Mouse (Mus musculus): ENCODE measurements around the gene Unk. TPM values are rescaled to one million over a fixed set of nuclear protein-coding genes. Genes with fewer than 3 reads are reported as not detected.
"Not testable (repeated sequence)": the region's sequence is repeated elsewhere in the genome, so short reads cannot be mapped to it uniquely, and the experiment has no call there.

The Unk gene
- polyA plus RNA-seq, 1 experiment from 2014 or later: 50.3 TPM

- peak; percentile 78 for ATAC-seq (ENCODE audit: low FRiP score, low read depth)
- Histone ChIP-seq H3K27ac (replicated peaks) (peak overlapping the region; percentile 58), H3K4me1 (peaks cover 21% of the 10 kb centered on the region), H3K9ac (replicated peaks) (peak overlapping the region; percentile 43), H3K36me3 (peaks cover 16% of the 10 kb centered on the region), H3K4me3 (peak overlapping the region; percentile 56), H3K27me3 (no peaks in the 10 kb centered on the region; the same call in 1 of the 2 replicates), H3K9me3 (no peaks in the 10 kb centered on the region), H3K4me2 (replicated peaks) (peak overlapping the region; percentile 51)
- 5% methylated on average over 31 of the region's 31 CpGs for WGBS
Measured at GRCm38 (mm10) chr11:116087194-116088130, 57.3 kb downstream of the Unk start.

GRCm38 (mm10) chr11:116088188-116088587 is 58.1 kb downstream of the Unk start:
- 0 out of 2 replicates have a peak overlapping the region, but pooled peaks have one; percentile 56 for H3K4me3 ChIP-seq
- peaks cover 21% of the 10 kb centered on the region for H3K4me1 ChIP-seq
- H3K9ac ChIP-seq (replicated peaks): peak overlapping the region; percentile 43; the same call in 1 of the 2 replicates
- H3K27me3 ChIP-seq: no peaks in the 10 kb centered on the region; the same call in 1 of the 2 replicates
- ATAC-seq (ENCODE audit: low FRiP score, low read depth): no peak
- 87% methylated on average over 8 of the region's 8 CpGs for WGBS
- H3K27ac ChIP-seq (replicated peaks): no peak overlapping the region
- peak overlapping the region; percentile 51; the same call in 1 of the 2 replicates for H3K4me2 ChIP-seq (replicated peaks)
- H3K9me3 ChIP-seq: no peaks in the 10 kb centered on the region
- peaks cover 10% of the 10 kb centered on the region for H3K36me3 ChIP-seq

GRCm38 (mm10) chr11:116088741-116089394 is 58.7 kb downstream of the Unk start:
- Histone ChIP-seq H3K4me2 (replicated peaks) (no peak overlapping the region), H3K9ac (replicated peaks) (no peak overlapping the region), H3K36me3 (peaks cover 4% of the 10 kb centered on the region; the same call in 1 of the 2 replicates), H3K4me1 (peaks cover 21% of the 10 kb centered on the region), H3K27me3 (no peaks in the 10 kb centered on the region; the same call in 1 of the 2 replicates), H3K27ac (replicated peaks) (no peak overlapping the region), H3K4me3 (no peak overlapping the region), H3K9me3 (no peaks in the 10 kb centered on the region)
- no peak for ATAC-seq (ENCODE audit: low FRiP score, low read depth)
- 88% methylated on average over 11 of the region's 11 CpGs for WGBS

- Histone ChIP-seq H3K27me3 (no peaks in the 10 kb centered on the region; the same call in 1 of the 2 replicates), H3K9me3 (no peaks in the 10 kb centered on the region), H3K36me3 (no peaks in the 10 kb centered on the region), H3K27ac (replicated peaks) (no peak overlapping the region), H3K4me2 (replicated peaks) (no peak overlapping the region), H3K9ac (replicated peaks) (no peak overlapping the region), H3K4me1 (peaks cover 21% of the 10 kb centered on the region), H3K4me3 (no peak overlapping the region)
- ATAC-seq (ENCODE audit: low FRiP score, low read depth): no peak
- 93% methylated on average over 6 of the region's 6 CpGs for WGBS
Measured at GRCm38 (mm10) chr11:116089545-116089944, 59.4 kb downstream of the Unk start.

GRCm38 (mm10) chr11:116091591-116091990 is 61.5 kb downstream of the Unk start:
- Histone ChIP-seq H3K9ac (replicated peaks) (no peak overlapping the region), H3K27ac (replicated peaks) (no peak overlapping the region), H3K4me2 (replicated peaks) (no peak overlapping the region), H3K4me3 (no peak overlapping the region), H3K36me3 (no peaks in the 10 kb centered on the region), H3K9me3 (peaks cover under 1% of the 10 kb centered on the region; the same call in 1 of the 2 replicates), H3K4me1 (peaks cover 9% of the 10 kb centered on the region), H3K27me3 (no peaks in the 10 kb centered on the region; the same call in 1 of the 2 replicates)
- WGBS: 88% methylated on average over 6 of the region's 6 CpGs
- no peak for ATAC-seq (ENCODE audit: low FRiP score, low read depth)

- H3K9ac ChIP-seq (replicated peaks); ATAC-seq (ENCODE audit: low FRiP score, low read depth); H3K36me3 ChIP-seq; H3K4me3 ChIP-seq; H3K4me1 ChIP-seq; H3K27ac ChIP-seq (replicated peaks); H3K27me3 ChIP-seq; H3K4me2 ChIP-seq (replicated peaks); H3K9me3 ChIP-seq: not testable (repeated sequence)
- 90% methylated on average over 6 of the region's 6 CpGs for WGBS
Measured at GRCm38 (mm10) chr11:116092959-116093358, 62.8 kb downstream of the Unk start.

- WGBS: 69% methylated on average over 16 of the region's 16 CpGs
- Histone ChIP-seq H3K27me3 (no peaks in the 10 kb centered on the region), H3K4me3 (no peak overlapping the region), H3K9ac (replicated peaks) (no peak overlapping the region), H3K9me3 (peaks cover 5% of the 10 kb centered on the region; the same call in 1 of the 2 replicates), H3K27ac (replicated peaks) (no peak overlapping the region), H3K4me1 (no peaks in the 10 kb centered on the region), H3K4me2 (replicated peaks) (no peak overlapping the region), H3K36me3 (no peaks in the 10 kb centered on the region)
- no peak for ATAC-seq (ENCODE audit: low FRiP score, low read depth)
Measured at GRCm38 (mm10) chr11:116093771-116094565, 63.8 kb downstream of the Unk start.

GRCm38 (mm10) chr11:116095573-116095972 is 65.5 kb downstream of the Unk start:
- Histone ChIP-seq H3K4me2 (replicated peaks) (no peak overlapping the region), H3K27ac (replicated peaks) (no peak overlapping the region), H3K27me3 (no peaks in the 10 kb centered on the region), H3K4me1 (no peaks in the 10 kb centered on the region), H3K4me3 (no peak overlapping the region), H3K9me3 (peaks cover 5% of the 10 kb centered on the region; the same call in 1 of the 2 replicates), H3K9ac (replicated peaks) (no peak overlapping the region), H3K36me3 (no peaks in the 10 kb centered on the region)
- 89% methylated on average over 3 of the region's 3 CpGs for WGBS
- no peak for ATAC-seq (ENCODE audit: low FRiP score, low read depth)

- WGBS: 89% methylated on average over 5 of the region's 5 CpGs
- Histone ChIP-seq H3K4me2 (replicated peaks) (no peak overlapping the region), H3K4me3 (no peak overlapping the region), H3K36me3 (no peaks in the 10 kb centered on the region), H3K4me1 (0 out of 2 replicates have a peak, but pooled peaks cover 1% of the 10 kb centered on the region), H3K9me3 (peaks cover 5% of the 10 kb centered on the region; the same call in 1 of the 2 replicates), H3K27me3 (no peaks in the 10 kb centered on the region), H3K27ac (replicated peaks) (no peak overlapping the region), H3K9ac (replicated peaks) (no peak overlapping the region)
- ATAC-seq (ENCODE audit: low FRiP score, low read depth): no peak
Measured at GRCm38 (mm10) chr11:116096213-116097108, 66.3 kb downstream of the Unk start.

- Histone ChIP-seq H3K27me3 (peaks cover 1% of the 10 kb centered on the region; the same call in 1 of the 2 replicates), H3K4me2 (replicated peaks) (no peak overlapping the region), H3K27ac (replicated peaks) (no peak overlapping the region), H3K9ac (replicated peaks) (no peak overlapping the region), H3K4me3 (no peak overlapping the region), H3K36me3 (no peaks in the 10 kb centered on the region), H3K9me3 (peaks cover 5% of the 10 kb centered on the region; the same call in 1 of the 2 replicates), H3K4me1 (peaks cover 15% of the 10 kb centered on the region)
- 82% methylated on average over 14 of the region's 14 CpGs for WGBS
- ATAC-seq (ENCODE audit: low FRiP score, low read depth): no peak
Measured at GRCm38 (mm10) chr11:116098711-116099460, 68.8 kb downstream of the Unk start.
